Mouse (Mus musculus) heart, embryonic 16.5 days (tissue): ENCODE results near the gene Zdhhc14. TPM values are rescaled to one million over a fixed set of nuclear protein-coding genes. Genes with fewer than 3 reads are reported as not detected.

Experiments used
- ATAC-seq: fragments of 200-750 bp; cut with Nextera tagmentation; replicated peaks from 2 replicates; pipeline ENCODE4 v1.8.0; 2017; ENCODE audit warnings: moderate number of reproducible peaks; ENCODE audit not compliant: insufficient read depth, low FRiP score; ENCODE audit errors: extremely low read depth
- H3K27ac ChIP-seq: fragments of 300-500 bp; sonication (generic); 2 replicates; pipeline ENCODE4 v1.5.1; 2014; ENCODE audit warnings: mild to moderate bottlenecking, low read length, control low read depth, moderate library complexity
- H3K27me3 ChIP-seq: fragments of 300-500 bp; sonication (generic); 2 replicates; pipeline ENCODE4 v1.6.1; 2014; ENCODE audit warnings: low read length, mixed read lengths; ENCODE audit not compliant: control insufficient read depth, insufficient read depth
- H3K36me3 ChIP-seq: fragments of 300-500 bp; sonication (generic); 2 replicates; pipeline ENCODE4 v1.6.1; 2014; ENCODE audit not compliant: control insufficient read depth, insufficient read depth
- H3K4me1 ChIP-seq: fragments of 300-500 bp; sonication (generic); 2 replicates; pipeline ENCODE4 v1.6.1; 2014; ENCODE audit warnings: low read length, mixed read lengths; ENCODE audit not compliant: control insufficient read depth, insufficient read depth
- H3K4me2 ChIP-seq: fragments of 300-500 bp; sonication (generic); 2 replicates; pipeline ENCODE4 v1.6.1; 2014; ENCODE audit warnings: low read depth, mild to moderate bottlenecking, control low read depth, low read length
- H3K4me3 ChIP-seq: fragments of 300-500 bp; sonication (generic); 2 replicates; pipeline ENCODE4 v1.5.1; 2014; ENCODE audit warnings: mild to moderate bottlenecking, control low read depth, low read length
- H3K9ac ChIP-seq: fragments of 300-500 bp; sonication (generic); 2 replicates; pipeline ENCODE4 v1.6.1; 2014; ENCODE audit warnings: low read length, control low read depth
- H3K9me3 ChIP-seq: fragments of 300-500 bp; sonication (generic); replicated peaks from 2 replicates; pipeline ENCODE4 v1.6.1; 2016; ENCODE audit warnings: low read length; ENCODE audit not compliant: control insufficient read depth
- WGBS: fragments of 180-500 bp; shearing (Covaris S2); extraction: QIAGEN DNeasy Blood & Tissue Kit; methylation state at CpG from one replicate; pipeline ENCODE4 v1.1.7; 2014; 5-methylcytosine and 5-hydroxymethylcytosine counted together
- polyA plus RNA-seq: library from polyadenylated mRNA; unstranded; fragments of >200 nt; fragmentation: Nextera tagmentation; extraction: Ambion mirVana; gene quantifications from 2 replicates; pipeline ENCODE4 v1.2.1, GENCODE M21; 2015

The Zdhhc14 gene
- polyA plus RNA-seq, 1 experiment from 2014 or later, result 1.3 TPM

DNA sequence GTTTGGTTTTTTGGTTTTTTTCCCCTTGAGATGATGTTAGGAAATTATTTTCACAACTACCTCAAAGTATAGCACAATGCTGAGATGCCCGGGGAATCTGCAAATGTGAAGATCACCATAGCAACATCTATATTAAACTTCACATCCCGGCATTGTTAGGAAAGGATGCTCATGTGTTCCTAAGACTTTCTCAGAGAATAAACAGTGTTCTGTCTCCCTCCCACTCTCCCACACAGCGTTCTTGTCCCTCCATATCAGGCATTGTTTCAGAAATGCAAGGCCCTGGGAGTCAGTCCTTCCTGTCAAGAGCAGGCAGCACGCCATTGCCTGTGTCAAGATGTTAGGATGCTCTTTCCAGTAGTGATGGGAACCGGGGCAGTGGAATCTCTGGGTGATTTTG lies 51.7 kb downstream of the Zdhhc14 start:
- no peak overlapping the region for H3K4me3 ChIP-seq
- no peak for ATAC-seq
- H3K9me3 ChIP-seq, result no peaks in the 10 kb centered on the region
- 64% methylated on average over 5 of the region's 5 CpGs for WGBS
- H3K27me3 ChIP-seq, result no peaks in the 10 kb centered on the region
- no peaks in the 10 kb centered on the region for H3K36me3 ChIP-seq
- no peak overlapping the region for H3K9ac ChIP-seq
- no peak overlapping the region for H3K27ac ChIP-seq
- H3K4me2 ChIP-seq, result no peak overlapping the region
- H3K4me1 ChIP-seq, result no peaks in the 10 kb centered on the region

GRCm38 (mm10) chr17:5545065-5545464 lies 52.7 kb downstream of the Zdhhc14 start:
- 91% methylated on average over 2 of the region's 2 CpGs for WGBS
- Histone ChIP-seq H3K9me3 (no peaks in the 10 kb centered on the region), H3K4me1 (no peaks in the 10 kb centered on the region), H3K36me3 (no peaks in the 10 kb centered on the region), H3K27ac (no peak overlapping the region), H3K9ac (no peak overlapping the region), H3K4me2 (no peak overlapping the region), H3K27me3 (no peaks in the 10 kb centered on the region), H3K4me3 (no peak overlapping the region)
- ATAC-seq, result no peak

DNA sequence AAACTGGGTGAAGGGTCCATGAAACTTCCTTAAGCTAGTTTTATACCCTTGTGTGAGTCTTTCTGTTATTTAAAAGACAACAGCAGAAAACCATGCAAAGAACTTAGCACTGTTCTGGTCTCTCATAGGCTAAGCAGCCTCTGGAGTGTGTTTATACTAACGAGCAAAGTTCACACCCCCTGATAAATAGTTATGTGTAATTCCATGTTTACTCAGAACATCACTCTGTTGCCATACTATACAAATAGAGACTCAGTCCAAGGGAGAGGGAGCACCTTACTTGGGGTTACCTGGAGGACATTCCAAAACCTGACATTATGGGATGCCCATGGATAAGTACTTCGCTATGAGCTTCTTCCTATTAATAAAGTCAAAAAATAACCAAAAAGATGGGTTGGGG lies 56.2 kb downstream of the Zdhhc14 start:
- 80% methylated on average over 2 of the region's 2 CpGs for WGBS
- ATAC-seq, result no peak
- H3K4me2 ChIP-seq, result no peak overlapping the region

GRCm38 (mm10) chr17:5549460-5549859 lies 57.1 kb downstream of the Zdhhc14 start:
- 93% methylated on average over 6 of the region's 6 CpGs for WGBS
- no peak for ATAC-seq

More for the DNA sequence above, 56.2 kb downstream of the Zdhhc14 start:
- no peak overlapping the region for H3K4me3 ChIP-seq
- no peaks in the 10 kb centered on the region for H3K4me1 ChIP-seq
- no peak overlapping the region for H3K27ac ChIP-seq
- no peaks in the 10 kb centered on the region for H3K27me3 ChIP-seq
- no peaks in the 10 kb centered on the region for H3K36me3 ChIP-seq
- no peaks in the 10 kb centered on the region for H3K9me3 ChIP-seq
- no peak overlapping the region for H3K9ac ChIP-seq

GRCm38 (mm10) chr17:5550444-5550843 lies 58.1 kb downstream of the Zdhhc14 start:
- no peak overlapping the region for H3K9ac ChIP-seq
- no peak overlapping the region for H3K4me3 ChIP-seq
- no peaks in the 10 kb centered on the region for H3K9me3 ChIP-seq
- H3K4me1 ChIP-seq, result no peaks in the 10 kb centered on the region
- 78% methylated on average over 10 of the region's 10 CpGs for WGBS
- ATAC-seq, result no peak
- H3K27ac ChIP-seq, result no peak overlapping the region
- H3K27me3 ChIP-seq, result no peaks in the 10 kb centered on the region
- no peak overlapping the region for H3K4me2 ChIP-seq
- no peaks in the 10 kb centered on the region for H3K36me3 ChIP-seq

More at GRCm38 (mm10) chr17:5549460-5549859, 57.1 kb downstream of the Zdhhc14 start:
- no peaks in the 10 kb centered on the region for H3K4me1 ChIP-seq
- H3K4me3 ChIP-seq, result no peak overlapping the region
- no peak overlapping the region for H3K9ac ChIP-seq
- H3K27me3 ChIP-seq, result no peaks in the 10 kb centered on the region
- H3K27ac ChIP-seq, result no peak overlapping the region
- no peak overlapping the region for H3K4me2 ChIP-seq
- H3K36me3 ChIP-seq, result no peaks in the 10 kb centered on the region
- no peaks in the 10 kb centered on the region for H3K9me3 ChIP-seq

DNA sequence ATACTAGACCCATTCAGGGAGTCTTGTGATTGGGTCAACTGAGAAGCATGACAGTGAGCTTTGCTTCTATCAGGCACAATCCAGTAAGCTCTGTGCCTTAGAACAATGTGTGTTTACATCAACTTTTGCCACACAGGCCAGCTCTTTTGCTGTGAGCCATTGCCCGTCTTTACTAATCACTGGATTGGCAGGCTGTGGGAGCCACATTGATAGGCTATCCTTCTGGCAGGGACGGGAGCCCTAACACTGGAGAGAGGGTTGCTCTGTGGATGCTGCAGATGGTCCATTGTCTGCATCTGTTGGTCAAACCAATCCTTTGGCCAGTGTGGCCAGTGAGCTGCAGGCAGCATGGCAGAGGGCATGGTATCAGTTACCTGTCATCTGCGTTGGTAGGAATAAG lies 58.8 kb downstream of the Zdhhc14 start:
- no peak for ATAC-seq
- Histone ChIP-seq H3K9ac (no peak overlapping the region), H3K27me3 (no peaks in the 10 kb centered on the region), H3K4me2 (no peak overlapping the region), H3K36me3 (no peaks in the 10 kb centered on the region), H3K9me3 (no peaks in the 10 kb centered on the region), H3K4me1 (no peaks in the 10 kb centered on the region), H3K4me3 (no peak overlapping the region), H3K27ac (no peak overlapping the region)
- 68% methylated on average over 3 of the region's 3 CpGs for WGBS

DNA sequence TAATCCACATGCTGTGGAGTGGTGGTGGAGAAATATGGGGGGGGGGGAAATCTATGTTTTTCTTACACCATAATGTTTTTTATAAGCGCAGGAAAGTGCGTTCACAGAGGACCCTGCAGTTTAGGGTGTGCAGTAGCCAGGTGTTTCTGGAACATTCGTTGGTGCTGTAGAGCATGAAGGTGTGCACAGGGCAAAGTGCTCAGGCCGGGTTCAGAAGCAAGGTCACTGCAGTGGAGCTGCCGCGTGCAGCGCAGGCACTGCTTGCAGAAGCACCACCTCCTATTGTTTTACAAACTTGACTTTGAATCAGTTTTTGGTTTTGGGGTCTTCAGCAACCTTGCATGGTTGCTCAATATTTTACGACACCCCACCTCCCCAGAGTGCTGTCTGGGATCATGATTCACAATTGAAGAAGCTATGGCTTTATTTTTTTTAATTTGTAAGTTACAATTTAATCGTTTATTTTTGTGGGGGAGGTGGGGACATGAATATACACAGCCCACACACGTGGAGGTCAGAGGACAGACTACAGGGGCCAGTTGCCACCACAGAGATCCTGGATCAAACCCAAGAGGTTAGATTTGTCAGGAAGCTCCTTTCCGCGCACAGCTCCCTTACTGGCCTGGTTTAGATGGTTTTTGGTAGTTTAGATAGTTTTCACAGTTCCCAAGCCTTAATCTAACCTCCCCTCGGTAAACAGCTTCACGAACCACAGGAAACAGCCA lies 59.8 kb downstream of the Zdhhc14 start:
- Histone ChIP-seq H3K9ac (no peak overlapping the region), H3K4me2 (no peak overlapping the region), H3K27me3 (no peaks in the 10 kb centered on the region), H3K4me1 (no peaks in the 10 kb centered on the region), H3K27ac (no peak overlapping the region), H3K9me3 (no peaks in the 10 kb centered on the region), H3K4me3 (no peak overlapping the region), H3K36me3 (no peaks in the 10 kb centered on the region)
- ATAC-seq, result no peak
- 64% methylated on average over 14 of the region's 14 CpGs for WGBS

GRCm38 (mm10) chr17:5553556-5553955 lies 61.2 kb downstream of the Zdhhc14 start:
- Histone ChIP-seq H3K27ac (no peak overlapping the region), H3K27me3 (no peaks in the 10 kb centered on the region), H3K4me3 (no peak overlapping the region), H3K9ac (no peak overlapping the region), H3K36me3 (no peaks in the 10 kb centered on the region), H3K9me3 (no peaks in the 10 kb centered on the region), H3K4me1 (no peaks in the 10 kb centered on the region), H3K4me2 (no peak overlapping the region)
- no peak for ATAC-seq
- 73% methylated on average over 5 of the region's 5 CpGs for WGBS

DNA sequence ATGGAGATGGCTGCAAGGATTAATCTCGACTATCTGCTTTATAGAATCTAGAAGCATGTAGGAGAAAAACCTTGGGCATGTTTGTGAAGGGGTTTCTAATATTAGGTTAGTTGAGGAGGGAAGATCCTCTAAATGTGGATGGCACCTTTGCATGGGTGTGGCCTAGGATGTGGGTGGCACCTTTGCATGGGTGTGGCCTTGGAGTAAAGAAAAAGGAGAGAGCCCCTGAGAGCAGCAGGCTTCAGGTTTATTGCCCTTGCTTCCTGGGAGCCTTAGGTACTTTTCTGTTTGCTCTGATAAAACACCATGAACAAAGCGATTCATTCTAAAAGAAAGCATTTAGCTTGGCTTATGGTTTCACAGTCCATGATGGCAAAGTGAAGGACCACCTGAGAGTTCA lies 62.2 kb downstream of the Zdhhc14 start:
- H3K4me2 ChIP-seq, result no peak overlapping the region
- 80% methylated on average over 2 of the region's 2 CpGs for WGBS
- H3K36me3 ChIP-seq, result no peaks in the 10 kb centered on the region
- no peak overlapping the region for H3K9ac ChIP-seq
- no peak overlapping the region for H3K4me3 ChIP-seq
- no peaks in the 10 kb centered on the region for H3K4me1 ChIP-seq
- no peak for ATAC-seq
- no peak overlapping the region for H3K27ac ChIP-seq
- H3K9me3 ChIP-seq, result no peaks in the 10 kb centered on the region
- no peaks in the 10 kb centered on the region for H3K27me3 ChIP-seq
